Mouse (Mus musculus): ENCODE results near the gene Ada.
"Not testable (repeated sequence)": the region's sequence is repeated elsewhere in the genome, so short reads cannot be mapped to it uniquely, and the experiment has no call there.

The Ada gene

DNA sequence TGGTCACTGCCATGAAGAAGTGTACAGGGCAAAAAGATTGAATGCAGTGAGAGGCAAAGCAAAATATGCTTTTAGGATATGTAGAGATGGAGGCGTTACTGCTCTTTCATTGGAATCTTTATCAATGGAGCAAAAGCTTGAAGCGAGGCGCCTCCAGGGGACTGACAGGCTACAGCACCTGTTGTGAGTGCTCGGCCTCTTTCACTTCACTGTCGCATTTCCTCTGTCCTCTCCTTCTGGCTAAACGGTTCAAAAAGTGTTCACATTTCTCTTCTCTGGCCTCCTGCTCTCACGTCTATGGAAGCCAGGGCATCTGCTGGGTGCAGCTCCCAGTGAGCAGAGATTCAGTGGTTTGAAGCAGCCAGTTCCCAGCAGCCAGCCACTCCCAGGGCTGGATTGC lies 47.6 kb downstream of the Ada start:
- intact Hi-C loops (cut with DNase I): no loop called here

DNA sequence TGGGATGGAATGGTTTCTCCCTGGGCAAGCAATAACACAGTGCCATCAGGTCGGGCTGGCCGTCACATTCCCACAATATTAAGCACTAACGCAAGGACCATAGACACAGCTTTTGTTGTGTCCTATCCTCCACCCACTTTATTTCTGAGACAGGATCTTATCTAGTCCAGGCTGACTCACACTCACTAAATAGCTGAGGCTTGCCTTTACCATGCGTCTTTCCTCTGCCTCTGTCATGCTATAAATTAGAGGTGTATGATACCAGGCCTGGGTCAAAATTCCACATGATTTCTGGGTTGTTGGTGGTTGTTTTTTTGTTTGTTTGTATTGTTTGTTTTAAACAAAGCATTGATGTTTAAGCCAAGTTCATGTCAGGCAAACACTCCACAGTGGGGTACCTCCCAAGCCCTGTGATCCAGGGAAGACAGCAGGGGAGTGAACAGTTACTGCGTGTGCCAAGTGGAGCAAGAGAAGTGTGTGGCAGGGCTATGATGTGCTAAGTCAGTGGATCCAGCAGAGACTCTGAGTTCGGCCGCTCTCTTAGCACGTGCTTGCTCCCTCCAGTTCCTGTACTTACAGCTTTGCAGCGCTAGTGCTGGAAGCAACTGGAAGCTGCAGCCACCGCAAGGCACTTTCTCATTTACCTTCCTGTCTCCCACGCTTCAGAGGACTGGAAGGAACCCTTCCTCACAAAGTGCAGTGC lies 50.8 kb downstream of the Ada start:
- intact Hi-C loops (cut with DNase I): no loop called here

DNA sequence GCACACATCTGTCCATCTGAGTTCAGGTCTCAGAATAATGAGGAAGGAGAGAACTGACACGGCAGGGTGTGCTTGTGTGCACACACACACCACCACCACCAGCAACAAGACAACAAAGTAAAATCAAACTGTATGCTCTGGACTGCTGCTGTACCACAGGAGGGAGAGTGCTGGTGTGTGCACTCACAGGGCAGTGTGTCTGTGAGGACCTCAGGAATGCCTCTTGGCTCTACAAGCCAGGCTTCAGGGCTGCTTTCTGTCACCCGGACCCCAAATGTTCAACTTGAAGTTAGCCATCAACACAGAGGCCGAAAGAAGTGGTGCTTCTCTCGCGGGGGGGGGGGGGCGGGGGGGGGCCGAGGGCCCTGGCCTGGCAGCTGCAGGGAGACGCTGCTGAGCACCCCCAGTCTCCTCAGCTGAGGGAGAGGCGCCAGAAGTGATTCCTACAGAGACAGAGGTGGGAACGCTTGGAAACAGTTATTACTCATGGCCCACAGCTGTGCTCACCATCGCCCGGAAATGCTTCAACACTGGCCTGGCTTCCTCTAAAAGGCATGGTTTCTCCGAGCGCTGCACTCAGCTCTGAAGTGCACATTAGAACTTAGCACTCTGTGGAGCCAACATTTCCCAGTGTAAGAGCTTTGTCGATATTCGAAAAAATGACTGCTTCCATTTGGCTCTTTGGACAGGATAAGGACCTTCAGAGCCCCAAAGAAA lies 52.1 kb downstream of the Ada start:
- intact Hi-C loops (cut with DNase I): no loop called here

GRCm38 (mm10) chr2:163696763-163697162 lies 53.3 kb downstream of the Ada start:
- intact Hi-C loops (cut with DNase I): no loop called here

DNA sequence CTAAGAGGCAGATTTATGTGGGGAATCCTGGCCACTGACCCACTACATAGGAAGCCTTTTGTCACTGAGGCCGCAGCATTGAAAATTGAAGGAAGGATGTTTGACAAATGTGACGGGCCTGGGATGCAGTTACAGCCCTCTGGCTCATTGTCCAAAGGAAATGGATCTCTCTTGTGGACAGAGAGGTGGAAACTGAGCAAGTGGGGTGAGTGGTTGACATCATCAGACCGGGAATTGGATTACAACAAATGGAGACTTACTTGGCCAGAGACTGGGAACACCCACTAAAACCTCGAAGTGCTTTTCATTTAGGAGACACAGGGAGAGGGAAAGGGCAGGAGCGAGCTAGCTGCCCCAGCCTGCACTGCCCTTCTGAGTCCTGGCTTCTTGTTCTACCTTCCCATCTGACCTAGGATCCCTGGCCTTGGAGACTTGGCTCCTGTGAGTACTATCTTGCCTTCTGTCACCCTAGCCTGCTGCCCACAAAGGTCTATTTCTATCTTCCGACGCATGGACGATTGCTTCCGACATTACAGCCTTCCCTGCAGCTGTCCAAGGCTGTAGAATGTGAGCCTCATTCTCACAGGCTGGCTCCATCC lies 56.2 kb downstream of the Ada start:
- intact Hi-C loops (cut with DNase I): no loop called here

DNA sequence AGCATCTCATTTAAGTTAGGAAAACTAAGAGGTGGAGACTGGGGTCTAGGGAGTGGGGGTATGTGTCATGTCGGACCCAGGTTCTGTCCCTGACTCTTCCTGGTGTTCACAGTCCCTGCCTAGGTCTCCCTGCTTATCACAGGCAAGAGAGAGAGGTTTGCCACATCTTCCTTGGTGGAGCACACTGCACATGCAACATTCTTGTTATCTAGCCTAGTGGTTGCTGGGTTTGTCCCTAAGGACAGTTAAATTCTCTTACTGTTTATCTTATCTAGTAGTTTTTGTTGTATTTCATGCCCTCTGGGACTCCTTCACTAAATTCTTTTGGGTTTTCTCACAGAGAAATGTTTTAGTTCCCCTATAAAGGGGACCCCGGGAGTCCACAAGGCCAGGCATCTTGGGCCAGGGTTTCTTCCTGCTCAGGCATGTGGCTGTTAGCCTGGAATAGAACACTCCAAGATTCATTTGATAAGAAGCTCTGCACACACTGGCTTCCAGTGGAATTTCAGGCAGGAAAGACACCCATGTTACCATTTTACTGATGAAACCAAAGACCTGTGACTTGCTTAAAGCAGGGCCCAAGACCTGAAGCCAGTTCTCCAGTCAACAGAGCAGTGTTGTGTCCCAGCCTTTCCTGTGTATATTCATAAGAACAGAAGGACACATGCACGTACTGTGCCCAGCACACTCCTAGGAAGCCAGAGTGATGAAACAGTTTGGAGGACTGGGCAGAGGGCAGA lies 57.0 kb downstream of the Ada start:
- intact Hi-C loops (cut with DNase I): no loop called here

DNA sequence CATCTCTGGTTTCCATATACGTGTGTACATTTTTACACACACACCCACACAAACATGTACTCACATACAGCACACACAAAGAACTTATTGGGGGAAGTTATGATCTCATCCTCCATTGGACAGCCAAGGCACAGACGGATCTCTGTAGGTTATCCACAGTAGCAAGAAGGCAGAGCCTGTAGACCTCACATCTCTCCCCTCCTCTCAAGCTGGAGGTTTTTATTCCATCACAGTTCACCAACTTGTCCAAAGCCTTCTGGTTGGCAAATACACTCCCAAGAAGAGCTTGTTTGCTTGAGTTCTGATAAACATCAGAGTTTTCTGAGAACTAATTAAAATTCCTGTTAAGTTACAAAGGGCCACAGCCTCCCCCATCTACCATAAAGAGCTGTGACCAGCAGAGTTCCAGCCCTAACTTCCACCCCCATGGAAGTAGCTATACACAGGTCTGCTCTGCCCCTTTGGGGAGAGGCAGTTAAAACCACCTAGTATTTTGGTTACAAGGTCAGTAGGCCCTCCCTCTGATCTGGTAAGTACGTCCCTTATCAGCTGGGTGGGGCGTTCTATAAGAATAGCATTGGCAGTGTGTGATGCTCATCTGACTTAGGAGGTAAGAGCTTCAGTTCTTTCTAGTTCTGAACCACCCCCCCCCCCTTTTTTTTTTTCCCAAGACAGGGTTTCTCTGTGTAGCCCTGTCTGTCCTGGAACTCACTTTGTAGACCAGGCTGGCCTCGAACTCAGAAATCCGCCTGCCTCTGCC lies 58.0 kb downstream of the Ada start:
- intact Hi-C loops (cut with DNase I): no loop called here

- intact Hi-C loops (cut with DNase I): no loop called here
Observed at GRCm38 (mm10) chr2:163690409-163691304, 59.4 kb downstream of the Ada start.

DNA sequence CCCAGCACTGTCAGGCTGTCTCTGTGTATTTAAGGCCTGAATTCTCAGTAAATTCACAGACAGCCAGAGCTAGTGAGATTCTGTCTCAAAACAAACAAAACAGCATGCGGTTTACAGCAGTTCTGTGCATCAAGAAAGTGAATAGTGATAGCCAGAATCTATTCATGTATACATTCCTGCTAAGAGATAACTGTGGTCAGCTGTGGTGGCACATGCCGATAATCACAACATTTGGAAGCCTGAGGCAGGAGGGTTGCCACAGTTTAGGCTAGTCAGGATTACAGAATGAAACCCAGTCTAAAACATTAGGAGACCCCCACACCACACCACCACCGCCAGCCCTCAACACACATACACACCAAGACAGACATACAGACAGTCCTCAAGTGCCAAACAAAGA lies 60.3 kb downstream of the Ada start:
- intact Hi-C loops (cut with DNase I): no loop called here

- intact Hi-C loops (cut with DNase I): not testable (repeated sequence)
Observed at GRCm38 (mm10) chr2:163688377-163688776, 61.7 kb downstream of the Ada start.

GRCm38 (mm10) chr2:163686886-163687285 lies 63.2 kb downstream of the Ada start:
- intact Hi-C loops (cut with DNase I): no loop called here

GRCm38 (mm10) chr2:163686233-163686632 lies 63.8 kb downstream of the Ada start:
- intact Hi-C loops (cut with DNase I): no loop called here

- intact Hi-C loops (cut with DNase I): no loop called here
Observed at GRCm38 (mm10) chr2:163685761-163686200, 64.3 kb downstream of the Ada start.

GRCm38 (mm10) chr2:163685287-163685686 lies 64.8 kb downstream of the Ada start:
- intact Hi-C loops (cut with DNase I): no loop called here

DNA sequence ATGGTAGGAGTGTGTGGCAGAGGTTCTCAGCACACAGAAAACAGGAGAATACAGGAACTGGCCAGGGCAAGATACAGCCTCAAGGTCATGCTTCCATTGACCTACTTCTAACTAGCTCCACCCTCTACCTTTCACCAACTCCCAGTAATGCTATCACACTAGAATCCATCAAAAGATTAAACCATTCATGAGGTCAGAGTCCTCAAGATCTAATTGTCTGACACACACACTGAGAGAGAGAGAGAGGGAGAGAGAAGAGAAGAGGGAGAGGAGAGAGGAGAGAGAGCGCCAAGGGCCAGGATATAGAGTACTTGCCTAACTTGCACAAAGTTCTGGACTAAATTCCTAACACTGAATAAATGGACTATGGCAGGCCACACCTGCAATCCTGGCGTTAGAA lies 67.7 kb downstream of the Ada start:
- intact Hi-C loops (cut with DNase I): no loop called here

- intact Hi-C loops (cut with DNase I): no loop called here
Observed at GRCm38 (mm10) chr2:163676745-163677144, 73.3 kb downstream of the Ada start.
